8 mouse cellular contexts compared by ENCODE assay signal in the genomic region with DNA sequence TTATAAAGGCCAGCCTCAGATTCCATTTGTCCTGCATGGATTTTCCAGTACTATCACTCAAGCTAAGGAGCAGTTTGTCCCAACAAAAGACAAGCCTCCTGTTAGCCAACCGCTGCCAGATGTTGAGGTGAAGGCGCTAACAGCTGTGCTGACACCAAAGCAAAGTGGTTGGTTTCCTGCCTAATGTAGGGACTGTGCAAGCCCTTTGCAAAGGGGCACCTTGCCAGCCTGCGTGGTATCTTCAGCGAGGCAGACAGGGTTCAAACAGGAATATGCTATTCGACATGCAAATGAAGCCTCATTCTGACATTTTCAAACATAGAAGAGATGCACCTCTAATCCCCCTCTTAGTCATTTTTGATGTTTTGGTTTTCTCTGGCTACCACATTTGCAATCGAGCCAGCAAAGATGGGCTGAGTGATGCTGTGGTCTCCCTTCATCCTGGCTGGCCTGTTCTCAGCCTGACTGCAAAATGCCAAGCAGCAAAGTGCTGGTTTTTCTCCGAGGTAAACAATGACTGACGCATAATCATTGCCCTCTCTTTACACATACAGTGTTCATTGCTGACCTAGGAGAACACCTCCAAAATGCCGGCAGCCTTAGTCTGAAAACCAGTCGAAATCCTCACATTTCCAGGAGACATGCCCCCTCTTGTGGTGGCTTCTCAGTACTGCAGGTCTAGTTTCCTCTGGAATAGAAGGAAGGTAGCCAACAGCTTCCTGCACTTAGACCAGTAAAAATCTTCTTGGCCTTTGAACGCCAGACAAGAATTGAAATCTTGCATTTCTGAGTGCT.
DNase-seq lines count a peak whose midpoint lies in the region; ATAC-seq lines count a peak whose summit lies in the region.

No protein-coding gene starts in this region.

- peak; percentile 84 to 91 for DNase-seq in cerebellum, postnatal 25 days
- peak; percentile 81 to 87 for DNase-seq in frontal cortex, postnatal 25 days (ENCODE audit: low spot score in 2 of 2)
- DNase-seq in left cerebral cortex, adult 8-10 months (ENCODE audit: low spot score in 2 of 2) = peak; percentile 62 to 80
- peak; percentile 80 for DNase-seq in right cerebral cortex, postnatal 25 days
- peak; percentile 80 for DNase-seq in urinary bladder, postnatal 25 days (ENCODE audit: low spot score)

- no peak overlapping the region for H3K27ac ChIP-seq in hindbrain, embryonic 16.5 days (ENCODE audit: low read depth, low read length)

- 45% methylated on average over 11 of the region's 11 CpGs for WGBS in hindbrain, embryonic 16.5 days

- H3K9me3 ChIP-seq in hindbrain, embryonic 16.5 days (ENCODE audit: control insufficient read depth, low read length) = no peaks in the 10 kb centered on the region

- H3K36me3 ChIP-seq in hindbrain, embryonic 16.5 days (ENCODE audit: control insufficient read depth, insufficient read depth, low read length) = no peaks in the 10 kb centered on the region

- ATAC-seq in activated CD4-positive, CD25-positive, alpha-beta regulatory T cell, adult 4 months = peak; percentile 21
- peak; percentile 77 for ATAC-seq in hindbrain, embryonic 16.5 days
- ATAC-seq in megakaryocyte-erythroid progenitor cell, adult 5-6 weeks (replicated peaks; ENCODE audit: low FRiP score, low TSS enrichment, poor library complexity, severe bottlenecking) = peak; percentile 60

- no peak overlapping the region for H3K4me3 ChIP-seq in hindbrain, embryonic 16.5 days (ENCODE audit: low read length)

- H3K4me1 ChIP-seq in hindbrain, embryonic 16.5 days (ENCODE audit: control insufficient read depth, insufficient read depth, low read depth, low read length) = peaks cover 5% of the 10 kb centered on the region

- no peak overlapping the region for H3K9ac ChIP-seq in hindbrain, embryonic 16.5 days (ENCODE audit: low read depth, low read length)

- H3K4me2 ChIP-seq in hindbrain, embryonic 16.5 days (ENCODE audit: low read length) = peak overlapping the region; percentile 43

- no peaks in the 10 kb centered on the region for H3K27me3 ChIP-seq in hindbrain, embryonic 16.5 days (replicated peaks; ENCODE audit: control insufficient read depth, insufficient read depth, low read length)

Comparison
In these comparisons a context has a peak if more than half of its experiments do, and no peak if none do; other contexts are left out.
1. ATAC-seq: peak in every context shown above with its lines; median percentile 77 in hindbrain, embryonic 16.5 days; 60 in megakaryocyte-erythroid progenitor cell, adult 5-6 weeks; 21 in activated CD4-positive, CD25-positive, alpha-beta regulatory T cell, adult 4 months.